Mouse (Mus musculus) midbrain, postnatal 0 days (tissue): Measurements from ENCODE around the gene Fmo1. TPM values are rescaled to one million over a fixed set of nuclear protein-coding genes. Genes with fewer than 3 reads are reported as not detected.

Source experiments
- ATAC-seq: fragments of 200-750 bp; cut with Nextera tagmentation; 2 replicates; pipeline ENCODE4 v1.8.0; 2017; ENCODE audit warnings: moderate number of reproducible peaks, mild to moderate bottlenecking, moderate TSS enrichment, moderate library complexity; ENCODE audit not compliant: low FRiP score
- DNase-seq: peaks from one replicate; pipeline ENCODE4 v3.0.0-alpha.2; 2015; ENCODE audit warnings: low spot score
- H3K27ac ChIP-seq: fragments of 300-500 bp; sonication (generic); 2 replicates; pipeline ENCODE4 v1.5.1; 2014; ENCODE audit warnings: low read depth, mild to moderate bottlenecking, low read length, mixed read lengths
- H3K27me3 ChIP-seq: fragments of 300-500 bp; sonication (generic); 2 replicates; pipeline ENCODE4 v1.6.1; 2014; ENCODE audit warnings: low read length, control low read depth, mixed read lengths; ENCODE audit not compliant: insufficient read depth
- H3K36me3 ChIP-seq: fragments of 300-500 bp; sonication (generic); 2 replicates; pipeline ENCODE4 v1.6.1; 2014; ENCODE audit warnings: low read length, control low read depth, mixed read lengths; ENCODE audit not compliant: insufficient read depth
- H3K4me1 ChIP-seq: fragments of 300-500 bp; sonication (generic); 2 replicates; pipeline ENCODE4 v1.6.1; 2014; ENCODE audit warnings: mild to moderate bottlenecking, control low read depth, antibody characterized with exemption, low read length, mixed read lengths; ENCODE audit not compliant: insufficient read depth
- H3K4me2 ChIP-seq: fragments of 300-500 bp; sonication (generic); 2 replicates; pipeline ENCODE4 v1.6.1; 2014; ENCODE audit warnings: low read depth, mild to moderate bottlenecking, low read length, mixed read lengths; ENCODE audit not compliant: poor library complexity, severe bottlenecking
- H3K4me3 ChIP-seq: fragments of 300-500 bp; sonication (generic); 2 replicates; pipeline ENCODE4 v1.5.1; 2014; ENCODE audit warnings: low read depth, mild to moderate bottlenecking, low read length, moderate library complexity
- H3K9ac ChIP-seq: fragments of 300-500 bp; sonication (generic); replicated peaks from 2 replicates; pipeline ENCODE4 v1.6.1; 2014; ENCODE audit warnings: mild to moderate bottlenecking, low read length, moderate library complexity, mixed read lengths; ENCODE audit not compliant: poor library complexity, severe bottlenecking
- H3K9me3 ChIP-seq: fragments of 300-500 bp; sonication (generic); 2 replicates; pipeline ENCODE4 v1.6.1; 2016; ENCODE audit warnings: low read length, control low read depth
- CTCF ChIP-seq: IDR thresholded peaks from 2 replicates; pipeline ENCODE4 v1.5.1; 2016; ENCODE audit warnings: antibody characterized with exemption, mild to moderate bottlenecking
- WGBS: fragments of 180-500 bp; shearing (Covaris S2); extraction: QIAGEN DNeasy Blood & Tissue Kit; methylation state at CpG from one replicate; pipeline ENCODE4 v1.1.7; 2014; 5-methylcytosine and 5-hydroxymethylcytosine counted together
- polyA plus RNA-seq: library from polyadenylated mRNA; unstranded; fragments of >200 nt; fragmentation: Nextera tagmentation; extraction: Ambion mirVana; gene quantifications from 2 replicates; pipeline ENCODE4 v1.2.1, GENCODE M21; 2015
- total RNA-seq: library from RNA; depleted of rRNA; stranded (reverse); fragments of >200 nt; gene quantifications from 2 replicates; pipeline ENCODE4 v1.2.3, GENCODE M21; 2014

Gene Fmo1
- total and polyA plus RNA-seq, 2 experiments from 2014 or later, result 35.0 to 69.1 TPM

- Histone ChIP-seq H3K4me3 (no peak overlapping the region), H3K9me3 (no peaks in the 10 kb centered on the region), H3K9ac (no peak overlapping the region), H3K27me3 (no peaks in the 10 kb centered on the region), H3K4me1 (no peaks in the 10 kb centered on the region), H3K4me2 (no peak overlapping the region), H3K27ac (no peak overlapping the region), H3K36me3 (no peaks in the 10 kb centered on the region)
- no peak for DNase-seq
- 83% methylated on average over 8 of the region's 8 CpGs for WGBS
- no peak for TF ChIP-seq CTCF
- ATAC-seq, result 0 out of 2 replicates have a peak, but pooled peaks have one; percentile 24
Measured at GRCm38 (mm10) chr1:162864816-162865492, 1.5 kb downstream of the Fmo1 start.

- DNase-seq (no peak), ATAC-seq (no peak)
- no peak for TF ChIP-seq CTCF
- H3K4me3 ChIP-seq, result no peak overlapping the region
- H3K27ac ChIP-seq, result no peak overlapping the region
- H3K4me2 ChIP-seq, result no peak overlapping the region
- WGBS, result 93% methylated on average over 5 of the region's 5 CpGs
- H3K36me3 ChIP-seq, result no peaks in the 10 kb centered on the region
- no peaks in the 10 kb centered on the region for H3K27me3 ChIP-seq
- no peak overlapping the region for H3K9ac ChIP-seq
- H3K4me1 ChIP-seq, result no peaks in the 10 kb centered on the region
- H3K9me3 ChIP-seq, result no peaks in the 10 kb centered on the region
Measured at GRCm38 (mm10) chr1:162864279-162864678, 2.1 kb downstream of the Fmo1 start.

DNA sequence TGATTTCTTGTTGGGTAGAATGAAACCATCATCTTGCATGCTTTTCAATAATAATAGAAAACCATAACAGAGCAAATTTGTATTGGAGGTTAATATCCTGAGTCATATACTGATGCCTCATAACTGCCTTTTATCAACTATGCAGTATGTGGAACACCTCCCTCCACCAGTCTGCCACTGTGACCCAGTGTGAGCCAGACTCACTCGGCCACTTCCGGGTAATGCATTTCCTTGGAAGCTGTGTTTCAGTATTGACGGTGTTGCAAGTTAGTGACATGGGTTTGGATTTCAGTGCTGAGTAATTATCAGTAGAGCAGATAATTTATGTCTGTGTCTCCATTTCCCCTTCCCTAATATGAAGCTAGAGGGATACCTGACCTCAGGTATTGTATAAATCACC lies 2.8 kb downstream of the Fmo1 start:
- WGBS, result 86% methylated on average over 3 of the region's 3 CpGs
- DNase-seq (no peak), ATAC-seq (no peak)
- Histone ChIP-seq H3K9ac (no peak overlapping the region), H3K4me2 (no peak overlapping the region), H3K4me3 (no peak overlapping the region), H3K27ac (no peak overlapping the region), H3K27me3 (no peaks in the 10 kb centered on the region), H3K4me1 (no peaks in the 10 kb centered on the region), H3K36me3 (no peaks in the 10 kb centered on the region), H3K9me3 (no peaks in the 10 kb centered on the region)
- TF ChIP-seq CTCF, result no peak

DNA sequence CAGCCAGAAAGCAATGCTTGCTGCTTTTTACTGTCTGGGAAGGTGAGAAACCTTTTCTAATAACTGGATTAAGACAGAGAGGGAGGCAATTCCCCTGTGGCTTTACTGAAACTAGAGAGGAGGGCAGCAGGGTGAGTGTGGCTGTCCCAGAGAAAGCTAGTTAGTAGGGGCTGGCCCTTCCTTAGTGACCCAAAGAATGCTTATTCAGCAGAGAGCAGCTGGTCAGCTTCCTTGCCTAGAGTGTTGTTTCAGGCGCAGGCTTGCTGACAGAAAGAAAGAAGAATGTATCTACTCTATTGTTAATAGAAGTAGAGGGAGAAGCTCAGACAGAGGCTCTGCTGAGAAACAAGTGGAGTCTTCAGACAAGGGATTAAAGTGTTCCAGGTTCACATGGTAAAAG lies 4.1 kb downstream of the Fmo1 start:
- no peak for TF ChIP-seq CTCF
- DNase-seq, result no peak
- Histone ChIP-seq H3K4me2 (no peak overlapping the region), H3K4me1 (no peaks in the 10 kb centered on the region), H3K27me3 (no peaks in the 10 kb centered on the region), H3K9ac (no peak overlapping the region), H3K27ac (no peak overlapping the region), H3K9me3 (no peaks in the 10 kb centered on the region), H3K4me3 (no peak overlapping the region), H3K36me3 (no peaks in the 10 kb centered on the region)
- ATAC-seq, result no peak
- WGBS, result 47% methylated on average over 1 of the region's 1 CpGs

DNA sequence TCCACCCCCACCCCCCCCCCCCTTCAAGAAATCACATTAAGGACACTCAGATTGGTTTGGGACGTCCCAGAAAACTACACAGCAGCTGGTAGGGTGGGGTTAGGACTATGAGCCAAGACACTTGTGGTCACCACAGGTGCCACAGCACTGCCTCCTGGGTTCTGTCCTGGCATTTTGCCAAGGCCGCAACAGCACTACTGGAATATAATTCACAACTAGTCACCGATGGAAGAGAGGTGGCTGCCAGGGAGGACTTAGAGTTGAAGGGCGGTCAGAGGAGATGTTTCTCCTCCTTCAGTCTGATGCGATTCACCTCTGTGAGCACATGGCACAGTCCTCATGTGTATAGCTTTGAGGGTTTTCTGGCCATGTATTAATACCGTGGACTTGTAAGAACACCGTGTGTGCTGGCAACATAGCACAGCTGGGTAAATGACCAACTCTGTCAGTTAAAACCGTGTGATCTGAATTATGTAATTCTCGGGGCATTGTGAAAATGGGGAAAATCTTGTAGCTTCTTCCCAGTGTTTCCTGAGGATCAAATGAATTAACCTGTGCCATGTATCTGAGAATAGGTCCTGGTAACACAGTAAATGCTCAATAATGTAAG lies 6.3 kb downstream of the Fmo1 start:
- Histone ChIP-seq H3K9ac (no peak overlapping the region), H3K4me2 (no peak overlapping the region), H3K27ac (no peak overlapping the region), H3K36me3 (no peaks in the 10 kb centered on the region), H3K4me1 (no peaks in the 10 kb centered on the region), H3K4me3 (no peak overlapping the region), H3K9me3 (no peaks in the 10 kb centered on the region), H3K27me3 (no peaks in the 10 kb centered on the region)
- DNase-seq, result peak; percentile 17
- ATAC-seq, result peak; percentile 20; the same call in 1 of the 2 replicates
- no peak for TF ChIP-seq CTCF
- WGBS, result 69% methylated on average over 9 of the region's 9 CpGs

- peak overlapping the region; percentile 38 for H3K27ac ChIP-seq
- peak overlapping the region; percentile 32 for H3K4me2 ChIP-seq
- no peaks in the 10 kb centered on the region for H3K27me3 ChIP-seq
- no peak overlapping the region for H3K9ac ChIP-seq
- no peaks in the 10 kb centered on the region for H3K9me3 ChIP-seq
- ATAC-seq (peak; percentile 36; the same call in 1 of the 2 replicates), DNase-seq (peak; percentile 42)
- H3K4me3 ChIP-seq, result no peak overlapping the region
- 31% methylated on average over 10 of the region's 10 CpGs for WGBS
- no peaks in the 10 kb centered on the region for H3K36me3 ChIP-seq
- no peaks in the 10 kb centered on the region for H3K4me1 ChIP-seq
- TF ChIP-seq CTCF, result no peak
Measured at GRCm38 (mm10) chr1:162859545-162859976, 6.8 kb downstream of the Fmo1 start.
